Mouse (Mus musculus) stomach, embryonic 16.5 days (tissue): ENCODE measurements around the gene Prkch. TPM values are rescaled to one million over a fixed set of nuclear protein-coding genes. Genes with fewer than 3 reads are reported as not detected.

ENCODE experiments used
- ATAC-seq: fragments of 200-750 bp; cut with Nextera tagmentation; 2 replicates; pipeline ENCODE4 v1.8.0; 2017; ENCODE audit warnings: moderate number of reproducible peaks, moderate TSS enrichment; ENCODE audit not compliant: insufficient read depth, low FRiP score
- H3K27ac ChIP-seq: fragments of 300-500 bp; sonication (generic); 2 replicates; pipeline ENCODE4 v1.5.1; 2014; ENCODE audit warnings: low read length
- H3K27me3 ChIP-seq: fragments of 300-500 bp; sonication (generic); 2 replicates; pipeline ENCODE4 v1.6.1; 2014; ENCODE audit warnings: low read length, control low read depth, mixed read lengths; ENCODE audit not compliant: control insufficient read depth, insufficient read depth
- H3K36me3 ChIP-seq: fragments of 300-500 bp; sonication (generic); 2 replicates; pipeline ENCODE4 v1.6.1; 2014; ENCODE audit warnings: low read length; ENCODE audit not compliant: control insufficient read depth, insufficient read depth
- H3K4me1 ChIP-seq: fragments of 300-500 bp; sonication (generic); 2 replicates; pipeline ENCODE4 v1.6.1; 2014; ENCODE audit warnings: low read length, control low read depth, mixed read lengths; ENCODE audit not compliant: control insufficient read depth, insufficient read depth
- H3K4me2 ChIP-seq: fragments of 300-500 bp; sonication (generic); 2 replicates; pipeline ENCODE4 v1.6.1; 2014; ENCODE audit warnings: low read depth, low read length, mixed read lengths
- H3K4me3 ChIP-seq: fragments of 300-500 bp; sonication (generic); replicated peaks from 2 replicates; pipeline ENCODE4 v1.5.1; 2014; ENCODE audit warnings: mild to moderate bottlenecking, low read length
- H3K9ac ChIP-seq: fragments of 300-500 bp; sonication (generic); 2 replicates; pipeline ENCODE4 v1.6.1; 2014; ENCODE audit warnings: low read length
- H3K9me3 ChIP-seq: fragments of 300-500 bp; sonication (generic); replicated peaks from 2 replicates; pipeline ENCODE4 v1.6.1; 2016; ENCODE audit warnings: low read length, control low read depth; ENCODE audit not compliant: control insufficient read depth
- WGBS: fragments of 180-500 bp; shearing (Covaris S2); extraction: QIAGEN DNeasy Blood & Tissue Kit; methylation state at CpG from one replicate; pipeline ENCODE4 v1.1.7; 2014; 5-methylcytosine and 5-hydroxymethylcytosine counted together
- polyA plus RNA-seq: library from polyadenylated mRNA; unstranded; fragments of >200 nt; fragmentation: Nextera tagmentation; extraction: Ambion mirVana; gene quantifications from 2 replicates; pipeline ENCODE4 v1.2.1, GENCODE M21; 2015

Gene Prkch
- polyA plus RNA-seq, 1 experiment from 2014 or later: 9.8 TPM

DNA sequence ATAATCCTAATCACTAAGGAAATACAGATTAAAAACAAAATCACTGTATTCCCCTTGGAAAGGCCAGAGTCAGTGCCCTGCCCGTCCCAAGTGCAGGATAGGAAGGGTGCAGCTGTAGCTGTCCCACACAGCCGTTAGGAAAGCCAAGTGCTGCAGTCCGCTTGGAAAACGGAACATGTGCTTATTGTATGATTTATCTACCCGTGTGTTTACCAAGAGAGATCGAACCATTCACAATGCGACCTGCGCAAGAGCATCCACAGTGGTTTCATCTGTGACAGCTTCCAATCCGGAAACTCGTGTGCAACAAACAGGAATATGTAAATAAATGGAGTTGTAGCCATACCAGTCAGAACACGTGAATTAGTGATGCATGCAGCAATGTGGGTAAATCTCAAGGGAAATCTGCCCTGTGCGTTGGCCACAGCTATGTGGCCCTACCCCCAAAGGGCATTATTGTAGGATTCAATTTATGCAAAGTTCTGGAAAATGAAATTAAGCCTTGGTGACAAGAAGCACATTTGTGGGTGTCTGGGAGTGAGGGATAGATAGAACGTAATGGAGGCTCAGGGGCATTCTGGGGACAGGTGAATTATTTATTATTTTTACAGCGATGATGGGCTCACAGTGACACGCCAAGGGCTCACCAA lies 6.2 kb downstream of the Prkch start:
- H3K9me3 ChIP-seq: no peaks in the 10 kb centered on the region
- H3K4me2 ChIP-seq: no peak overlapping the region
- H3K9ac ChIP-seq: no peak overlapping the region
- 0 out of 2 replicates have a peak, but pooled peaks cover 4% of the 10 kb centered on the region for H3K4me1 ChIP-seq
- H3K4me3 ChIP-seq: no peak overlapping the region
- H3K36me3 ChIP-seq: no peaks in the 10 kb centered on the region
- no peak overlapping the region for H3K27ac ChIP-seq
- 73% methylated on average over 15 of the region's 15 CpGs for WGBS
- H3K27me3 ChIP-seq: 0 out of 2 replicates have a peak, but pooled peaks cover 2% of the 10 kb centered on the region
- ATAC-seq: no peak

DNA sequence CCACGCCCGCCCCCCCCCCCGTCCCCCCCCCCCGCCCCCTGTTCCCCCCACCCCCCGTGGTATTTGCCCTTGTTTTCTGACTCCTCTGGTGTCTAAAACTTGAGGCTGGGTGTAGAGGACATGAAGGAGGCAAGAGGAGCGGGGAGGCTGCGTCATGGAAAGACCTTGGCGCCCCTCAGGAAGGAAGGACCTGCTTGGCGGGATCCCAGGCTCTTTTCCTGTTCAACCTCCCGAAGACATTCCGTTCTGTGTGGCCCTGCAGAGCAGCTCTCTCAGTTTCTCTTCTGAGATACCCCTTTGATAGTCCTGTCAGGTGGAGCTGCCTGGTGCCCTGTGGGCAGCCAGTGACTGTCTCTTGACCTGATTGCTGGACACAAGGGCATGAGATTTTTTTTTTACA lies 7.0 kb downstream of the Prkch start:
- no peaks in the 10 kb centered on the region for H3K36me3 ChIP-seq
- H3K27ac ChIP-seq: no peak overlapping the region
- no peak overlapping the region for H3K4me2 ChIP-seq
- no peak overlapping the region for H3K9ac ChIP-seq
- WGBS: 67% methylated on average over 9 of the region's 11 CpGs
- ATAC-seq: no peak
- 0 out of 2 replicates have a peak, but pooled peaks cover 2% of the 10 kb centered on the region for H3K27me3 ChIP-seq
- no peak overlapping the region for H3K4me3 ChIP-seq
- no peaks in the 10 kb centered on the region for H3K9me3 ChIP-seq
- H3K4me1 ChIP-seq: no peaks in the 10 kb centered on the region

DNA sequence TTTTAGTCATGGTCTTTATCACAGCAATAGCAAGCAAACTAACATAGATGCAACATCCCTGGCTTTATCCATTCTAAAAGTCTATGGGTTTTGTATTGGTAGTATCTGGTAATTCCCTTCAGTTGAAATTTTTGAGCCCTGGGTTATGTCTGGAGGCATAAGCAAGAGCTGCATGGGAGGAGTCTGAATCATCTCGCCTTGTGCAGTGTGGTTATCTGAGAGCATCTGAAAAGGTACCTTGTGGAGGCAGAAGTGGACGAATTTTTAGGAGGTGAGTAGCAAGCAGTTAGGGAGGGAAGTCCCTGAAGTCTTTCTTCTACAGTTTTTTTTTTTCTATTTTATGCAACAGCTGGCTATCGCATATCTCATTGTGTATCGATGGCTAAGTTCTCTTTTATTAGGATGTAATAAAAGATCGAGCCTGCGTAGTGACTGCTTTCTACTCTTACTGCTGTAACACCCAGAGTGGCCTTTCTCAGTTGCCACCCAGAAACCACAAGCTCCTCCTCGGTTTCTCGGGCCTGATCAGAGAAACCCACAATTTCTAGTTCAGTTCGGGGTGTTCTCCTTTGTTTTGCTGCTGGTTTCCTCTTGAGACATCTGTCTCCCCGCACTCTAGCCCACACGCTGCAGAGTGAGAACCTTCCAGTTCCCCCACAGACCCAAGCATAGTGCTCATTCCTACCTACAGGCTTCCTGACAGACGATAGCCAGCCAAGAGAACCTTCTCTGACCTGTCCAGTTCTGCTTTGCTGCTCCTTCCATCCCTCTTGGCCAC lies 8.6 kb downstream of the Prkch start:
- no peak for ATAC-seq
- no peak overlapping the region for H3K4me3 ChIP-seq
- no peaks in the 10 kb centered on the region for H3K36me3 ChIP-seq
- no peak overlapping the region for H3K27ac ChIP-seq
- H3K9me3 ChIP-seq: no peaks in the 10 kb centered on the region
- H3K4me2 ChIP-seq: no peak overlapping the region
- no peak overlapping the region for H3K9ac ChIP-seq
- H3K4me1 ChIP-seq: no peaks in the 10 kb centered on the region
- 83% methylated on average over 12 of the region's 12 CpGs for WGBS
- no peaks in the 10 kb centered on the region for H3K27me3 ChIP-seq

DNA sequence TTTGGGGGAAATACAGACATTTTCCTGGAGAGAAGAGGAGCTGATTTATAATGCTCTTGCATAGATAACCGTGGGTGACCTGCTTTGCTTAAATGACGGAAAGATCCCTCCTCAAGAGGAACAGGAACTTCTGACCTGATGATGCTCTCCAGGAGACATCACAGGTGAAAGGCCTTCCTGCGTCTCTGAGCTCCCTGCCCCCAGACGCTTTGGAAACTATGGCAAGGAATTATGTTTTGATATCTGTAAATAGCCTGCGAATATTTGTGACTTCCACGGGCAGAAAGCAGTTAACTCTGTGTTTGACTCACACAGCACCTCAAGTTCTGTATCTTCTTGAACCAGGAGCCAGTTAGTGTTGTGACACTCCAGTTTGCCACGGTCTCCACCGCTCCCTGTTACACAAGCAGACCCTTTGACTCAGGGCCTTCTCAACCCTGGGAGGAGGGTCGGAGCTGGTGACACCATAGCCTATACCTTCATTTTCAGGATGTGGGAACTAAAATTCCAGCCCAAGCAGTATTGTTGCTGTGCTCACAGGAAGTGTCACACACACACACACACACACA lies 9.7 kb downstream of the Prkch start:
- no peak overlapping the region for H3K4me2 ChIP-seq
- H3K9ac ChIP-seq: no peak overlapping the region
- no peaks in the 10 kb centered on the region for H3K27me3 ChIP-seq
- no peak for ATAC-seq
- H3K4me1 ChIP-seq: 0 out of 2 replicates have a peak, but pooled peaks cover 2% of the 10 kb centered on the region
- no peak overlapping the region for H3K27ac ChIP-seq
- WGBS: 78% methylated on average over 9 of the region's 9 CpGs
- no peaks in the 10 kb centered on the region for H3K9me3 ChIP-seq
- no peaks in the 10 kb centered on the region for H3K36me3 ChIP-seq
- H3K4me3 ChIP-seq: no peak overlapping the region

DNA sequence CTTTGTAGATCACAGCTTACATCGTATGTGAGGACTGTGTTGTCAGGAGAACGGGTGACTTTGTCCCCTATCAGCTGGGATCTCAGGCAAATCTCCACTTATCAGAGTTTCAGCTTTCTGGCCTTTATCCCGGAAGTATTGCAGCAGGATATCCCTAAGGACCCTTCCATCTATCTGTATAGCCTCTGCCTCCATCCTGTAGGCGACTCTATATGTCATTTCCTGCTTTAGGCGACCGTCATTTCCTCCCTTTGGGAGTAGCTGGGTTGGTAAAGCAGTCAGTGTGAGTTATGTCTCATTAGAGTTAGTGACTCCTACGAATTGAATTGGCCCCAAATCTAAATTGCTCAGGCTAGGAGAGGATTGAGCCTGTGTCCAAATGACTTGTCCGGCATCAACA lies 10.6 kb downstream of the Prkch start:
- no peak overlapping the region for H3K9ac ChIP-seq
- no peaks in the 10 kb centered on the region for H3K27me3 ChIP-seq
- no peak overlapping the region for H3K4me3 ChIP-seq
- no peaks in the 10 kb centered on the region for H3K36me3 ChIP-seq
- 74% methylated on average over 8 of the region's 8 CpGs for WGBS
- 0 out of 2 replicates have a peak, but pooled peaks cover 2% of the 10 kb centered on the region for H3K4me1 ChIP-seq
- no peak overlapping the region for H3K27ac ChIP-seq
- H3K9me3 ChIP-seq: no peaks in the 10 kb centered on the region
- H3K4me2 ChIP-seq: no peak overlapping the region
- ATAC-seq: no peak

DNA sequence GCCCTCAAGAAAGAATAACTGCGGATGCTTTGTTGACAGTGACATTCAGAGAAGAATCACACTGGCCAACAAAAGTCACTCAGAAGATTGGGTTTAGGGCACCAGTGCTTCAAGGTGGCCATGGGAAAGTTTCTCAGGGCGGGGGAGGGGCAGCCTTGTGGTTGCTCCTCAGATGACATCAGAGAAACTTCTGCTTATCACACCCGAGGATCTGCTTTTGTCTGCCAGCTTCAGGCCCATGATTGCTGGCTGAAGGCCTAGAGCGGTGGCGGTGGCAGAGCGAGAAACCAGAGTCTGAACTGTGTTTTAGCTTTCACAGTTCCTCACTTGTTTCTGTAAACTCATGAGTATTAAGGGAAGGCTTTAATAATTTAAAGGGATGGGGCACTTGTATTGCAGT lies 13.6 kb downstream of the Prkch start:
- Histone ChIP-seq H3K36me3 (no peaks in the 10 kb centered on the region), H3K4me2 (no peak overlapping the region), H3K27ac (no peak overlapping the region), H3K4me3 (no peak overlapping the region), H3K9ac (no peak overlapping the region), H3K9me3 (no peaks in the 10 kb centered on the region), H3K4me1 (0 out of 2 replicates have a peak, but pooled peaks cover 2% of the 10 kb centered on the region), H3K27me3 (no peaks in the 10 kb centered on the region)
- ATAC-seq: no peak
- 54% methylated on average over 6 of the region's 6 CpGs for WGBS

DNA sequence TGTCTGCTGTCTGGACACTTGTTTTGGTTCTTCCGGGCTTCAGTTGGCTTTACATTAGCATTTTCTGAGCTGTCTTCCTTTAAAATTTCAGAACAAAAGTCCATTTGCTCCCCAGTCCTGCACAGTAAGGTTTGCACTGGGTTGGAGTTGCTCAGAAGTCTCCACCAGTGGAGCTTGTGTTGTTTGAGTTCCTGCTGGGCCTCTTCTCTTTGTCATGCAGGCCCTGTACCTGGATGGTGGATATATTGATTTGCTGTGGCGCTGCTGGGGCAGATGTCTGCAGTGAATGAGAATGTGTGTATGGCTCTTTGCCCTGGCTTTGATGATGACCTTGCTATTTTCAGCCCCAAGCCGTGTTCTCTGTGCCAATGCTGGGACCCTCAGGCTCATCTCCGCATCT lies 15.9 kb downstream of the Prkch start:
- no peak for ATAC-seq
- Histone ChIP-seq H3K27ac (no peak overlapping the region), H3K36me3 (no peaks in the 10 kb centered on the region), H3K9ac (no peak overlapping the region), H3K4me3 (no peak overlapping the region), H3K4me2 (no peak overlapping the region), H3K9me3 (no peaks in the 10 kb centered on the region), H3K4me1 (0 out of 2 replicates have a peak, but pooled peaks cover 2% of the 10 kb centered on the region), H3K27me3 (no peaks in the 10 kb centered on the region)
- WGBS: 69% methylated on average over 4 of the region's 4 CpGs

DNA sequence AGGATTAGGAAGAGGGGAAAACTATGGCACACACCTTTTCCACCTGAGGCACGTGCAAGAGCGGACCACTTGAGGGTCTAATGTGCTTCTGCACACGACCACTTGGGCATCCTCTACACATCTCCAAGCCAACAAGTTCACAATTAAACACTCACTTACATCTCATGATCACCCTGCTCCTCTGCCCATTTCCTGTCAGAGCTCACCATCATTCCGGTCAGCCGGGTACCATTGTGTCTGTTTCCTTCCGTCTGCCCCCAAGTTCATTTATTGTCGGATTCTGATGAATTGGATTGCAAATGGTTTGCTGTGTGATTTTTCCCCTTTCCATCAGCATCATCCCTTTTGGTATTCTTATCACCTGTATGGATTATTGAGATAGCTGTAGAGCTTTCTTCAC lies 18.4 kb downstream of the Prkch start:
- Histone ChIP-seq H3K27ac (no peak overlapping the region), H3K36me3 (no peaks in the 10 kb centered on the region), H3K4me2 (no peak overlapping the region), H3K4me1 (peaks cover 7% of the 10 kb centered on the region; the same call in 1 of the 2 replicates), H3K9ac (no peak overlapping the region), H3K9me3 (no peaks in the 10 kb centered on the region), H3K27me3 (no peaks in the 10 kb centered on the region), H3K4me3 (no peak overlapping the region)
- WGBS: 85% methylated on average over 7 of the region's 7 CpGs
- no peak for ATAC-seq

DNA sequence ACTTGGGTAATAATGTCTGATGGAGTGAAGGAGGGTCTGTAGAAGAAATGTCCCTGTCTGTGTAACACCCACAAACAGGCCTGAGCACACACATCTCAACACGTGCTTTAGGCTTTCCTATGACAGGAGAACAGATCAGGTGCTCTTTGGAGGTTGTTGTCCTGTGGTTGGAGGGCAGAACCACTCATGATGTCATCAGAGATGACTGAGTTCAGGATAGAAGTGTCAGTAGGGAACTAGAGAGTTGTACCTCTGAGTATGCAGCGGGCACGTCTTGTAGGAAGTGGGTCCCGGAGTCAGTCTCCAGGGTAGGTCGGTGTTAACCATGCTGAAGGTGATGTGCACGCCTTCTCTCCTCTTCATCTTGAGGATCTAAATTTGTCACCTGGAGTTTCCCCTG lies 19.1 kb downstream of the Prkch start:
- Histone ChIP-seq H3K9me3 (no peaks in the 10 kb centered on the region), H3K4me3 (no peak overlapping the region), H3K36me3 (no peaks in the 10 kb centered on the region), H3K4me2 (no peak overlapping the region), H3K9ac (no peak overlapping the region), H3K4me1 (peaks cover 10% of the 10 kb centered on the region; the same call in 1 of the 2 replicates), H3K27me3 (no peaks in the 10 kb centered on the region), H3K27ac (no peak overlapping the region)
- 89% methylated on average over 6 of the region's 6 CpGs for WGBS
- ATAC-seq: no peak
